Mouse (Mus musculus) embryo, embryonic 10.5 days (tissue): ENCODE data around the gene Brat1.

Experiments used
- DNase-seq: peaks from one replicate; pipeline ENCODE4 v3.0.0-alpha.2; 2015; ENCODE audit warnings: low spot score

The Brat1 gene

DNA sequence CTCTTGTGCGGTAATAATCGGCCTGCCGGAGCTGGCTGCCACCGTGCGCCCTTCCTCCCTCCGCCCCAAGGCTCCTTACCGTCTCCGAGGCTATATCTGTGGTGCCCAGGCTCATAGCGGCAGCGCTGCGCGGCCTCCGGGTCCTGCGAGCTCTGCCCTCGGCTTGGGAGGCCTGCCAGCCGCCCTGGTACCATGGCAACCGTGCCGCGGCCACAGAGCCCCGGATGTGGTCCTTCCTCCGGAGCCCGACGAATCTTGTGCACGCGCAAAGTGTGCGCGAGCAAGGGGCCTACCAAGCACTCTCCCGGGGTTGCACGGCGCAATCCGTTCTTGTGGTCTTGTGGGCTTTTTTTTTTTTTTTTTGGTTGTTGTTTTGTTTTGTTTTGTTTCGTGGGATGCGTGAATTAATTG is 2.7 kb upstream of the Brat1 start, which contains the start of gene Iqce:
Iqce (minus strand) TSS at position 276 of the 411 bp plus-strand sequence.
- peak; percentile 94 for DNase-seq

GRCm38 (mm10) chr5:140702618-140703175 is 2.1 kb upstream of the Brat1 start:
- DNase-seq = peak; percentile 49

DNA sequence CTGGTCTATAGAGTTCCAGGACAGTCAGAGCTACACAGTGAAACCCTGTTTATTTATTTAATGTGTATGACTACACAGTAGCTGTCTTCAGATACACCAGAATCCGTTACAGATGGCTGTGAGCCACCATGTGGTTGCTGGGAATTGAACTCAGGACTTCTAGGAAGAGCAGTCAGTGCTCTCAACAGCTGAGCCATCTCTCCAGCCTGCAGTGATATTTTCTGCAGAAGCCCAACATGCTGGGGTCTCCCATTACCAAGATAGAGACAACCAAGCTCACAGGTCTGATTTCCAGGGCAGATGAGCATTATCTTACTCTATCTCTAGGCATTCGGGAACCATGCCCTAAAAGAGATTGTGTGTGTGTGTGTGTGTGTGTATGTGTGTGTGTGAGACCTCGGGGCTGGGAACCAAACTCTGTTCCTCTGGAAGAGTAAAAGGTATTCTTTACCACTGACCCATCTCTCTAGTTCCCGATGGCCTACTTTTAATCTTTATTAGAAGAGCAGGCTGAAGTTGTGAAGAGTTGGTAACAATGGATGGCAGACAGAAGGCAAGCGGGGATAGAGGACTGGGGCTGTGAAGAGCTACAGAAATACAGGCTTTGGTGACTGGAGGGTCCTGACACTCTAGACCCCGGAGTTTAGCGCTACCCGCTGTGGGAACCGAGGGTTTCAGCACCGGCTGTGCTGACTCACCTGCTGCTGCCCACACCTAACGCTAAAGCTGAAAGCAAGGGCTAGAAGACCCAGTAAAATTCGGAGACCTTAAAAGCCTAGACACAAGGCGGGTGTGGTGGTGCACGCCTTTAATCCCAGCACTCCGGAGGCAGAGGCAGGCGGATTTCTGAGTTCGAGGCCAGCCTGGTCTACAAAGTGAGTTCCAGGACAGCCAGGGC is 1.1 kb upstream of the Brat1 start:
- peak; percentile 26 for DNase-seq

- no peak for DNase-seq
Observed at GRCm38 (mm10) chr5:140705501-140706171, 825 bp downstream of the Brat1 start.

- DNase-seq = no peak
Observed at GRCm38 (mm10) chr5:140710315-140710714, 5.5 kb downstream of the Brat1 start.

GRCm38 (mm10) chr5:140711040-140711439 is 6.2 kb downstream of the Brat1 start:
- no peak for DNase-seq

DNA sequence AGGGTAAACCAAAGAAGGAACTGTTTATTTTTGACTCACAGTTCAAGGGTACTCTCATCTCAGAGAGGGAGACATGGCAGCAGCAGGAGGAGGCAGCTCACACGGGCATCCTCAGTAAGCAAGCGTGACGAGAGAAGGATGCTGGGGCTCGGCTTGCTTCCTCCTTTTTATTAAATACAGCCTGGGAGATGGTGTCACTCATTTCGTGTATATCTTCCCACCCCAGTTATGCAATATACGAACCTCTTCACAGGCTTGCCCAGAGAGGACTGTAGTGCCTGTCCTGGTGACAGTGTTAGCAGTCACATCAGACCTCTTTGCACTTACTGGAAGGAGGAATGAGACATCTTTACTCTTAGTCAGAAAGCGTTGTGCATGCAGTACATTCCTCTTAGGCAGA is 16.0 kb downstream of the Brat1 start:
- DNase-seq = no peak

- DNase-seq = no peak
Observed at GRCm38 (mm10) chr5:140722121-140722520, 17.3 kb downstream of the Brat1 start.

- no peak for DNase-seq
Observed at GRCm38 (mm10) chr5:140723822-140724221, 19.0 kb downstream of the Brat1 start, which contains the start of gene Amz1. Amz1 (plus strand) TSS chr5:140724127.

GRCm38 (mm10) chr5:140726062-140726839 is 21.4 kb downstream of the Brat1 start:
- DNase-seq = no peak

DNA sequence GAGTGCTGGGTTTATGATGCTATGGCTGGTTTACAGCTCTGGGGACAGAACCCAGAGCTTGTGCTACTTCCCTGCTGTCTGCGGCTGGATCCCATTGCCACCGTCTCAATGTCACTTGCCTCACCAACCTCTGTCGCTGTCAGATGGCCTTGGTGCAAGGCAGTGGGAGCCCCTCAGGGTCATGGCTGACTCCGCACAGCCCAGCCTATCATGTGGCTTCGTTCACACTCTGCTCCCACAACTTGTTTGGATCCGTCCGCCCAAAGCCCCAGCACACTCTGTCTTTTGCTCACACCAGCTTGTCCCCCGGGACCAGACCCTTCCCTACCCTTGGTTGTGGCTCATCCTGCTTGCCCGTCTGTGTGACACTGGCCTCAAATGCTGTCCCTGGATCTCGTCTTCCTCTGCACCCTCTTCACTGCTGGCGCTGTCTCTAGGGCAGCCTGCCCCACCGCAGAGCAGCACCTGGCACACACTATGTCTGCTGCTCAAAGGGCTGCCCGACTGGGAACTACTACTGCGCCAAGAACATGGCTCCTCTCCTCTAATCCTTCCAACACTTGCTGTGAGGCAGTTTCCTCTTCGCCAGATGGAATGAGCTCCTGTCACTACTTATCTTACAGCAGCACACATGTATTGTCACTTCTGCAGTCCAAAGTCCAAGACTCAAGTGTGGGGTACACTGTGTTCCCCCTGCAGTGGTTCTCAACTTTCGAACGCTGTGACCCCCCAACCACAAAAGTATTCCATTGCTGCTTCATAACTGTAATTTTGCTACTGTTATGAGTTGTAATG is 22.3 kb downstream of the Brat1 start:
- no peak for DNase-seq

GRCm38 (mm10) chr5:140731040-140731797 is 26.4 kb downstream of the Brat1 start:
- DNase-seq = no peak

GRCm38 (mm10) chr5:140732195-140732594 is 27.4 kb downstream of the Brat1 start:
- DNase-seq = no peak

DNA sequence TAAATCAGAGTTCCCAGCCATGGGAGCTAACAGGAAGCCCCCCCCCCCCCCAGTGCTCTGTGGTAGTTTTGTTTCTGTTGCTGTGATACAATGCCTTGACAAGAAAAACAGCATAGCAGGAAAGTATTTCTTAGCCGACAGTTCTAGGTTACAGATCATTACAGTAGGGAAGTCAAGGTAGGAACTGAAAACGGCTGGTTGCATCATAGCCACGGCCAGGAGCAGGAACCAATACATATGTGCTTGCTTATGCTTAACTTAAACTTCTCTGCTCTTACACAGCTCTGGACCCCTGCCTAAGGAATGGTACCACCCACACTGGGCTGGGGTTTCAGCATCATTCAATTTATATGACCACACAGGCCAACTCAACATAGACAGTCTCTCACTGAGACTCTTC is 28.5 kb downstream of the Brat1 start:
- DNase-seq = no peak

DNA sequence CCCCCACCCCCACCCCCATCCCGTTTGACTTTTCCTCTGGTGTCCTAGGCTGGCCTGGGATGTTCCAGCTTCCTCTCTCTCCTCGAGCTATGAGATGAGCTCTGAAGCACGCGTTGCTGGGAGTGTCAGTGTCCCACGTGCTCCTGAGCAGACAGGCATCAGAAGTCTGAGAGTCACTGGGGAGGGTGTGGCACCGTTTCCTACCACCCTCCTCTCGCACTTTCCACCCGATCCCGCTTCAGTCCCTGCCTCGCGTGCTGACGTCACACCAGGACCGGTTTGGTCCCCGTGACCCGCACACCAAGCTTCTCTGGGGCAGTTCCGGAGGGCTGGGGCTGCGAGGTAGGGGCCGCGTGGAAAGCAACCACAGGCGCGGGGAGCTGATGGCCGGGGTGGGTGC is 30.5 kb downstream of the Brat1 start:
- DNase-seq = peak; percentile 38

DNA sequence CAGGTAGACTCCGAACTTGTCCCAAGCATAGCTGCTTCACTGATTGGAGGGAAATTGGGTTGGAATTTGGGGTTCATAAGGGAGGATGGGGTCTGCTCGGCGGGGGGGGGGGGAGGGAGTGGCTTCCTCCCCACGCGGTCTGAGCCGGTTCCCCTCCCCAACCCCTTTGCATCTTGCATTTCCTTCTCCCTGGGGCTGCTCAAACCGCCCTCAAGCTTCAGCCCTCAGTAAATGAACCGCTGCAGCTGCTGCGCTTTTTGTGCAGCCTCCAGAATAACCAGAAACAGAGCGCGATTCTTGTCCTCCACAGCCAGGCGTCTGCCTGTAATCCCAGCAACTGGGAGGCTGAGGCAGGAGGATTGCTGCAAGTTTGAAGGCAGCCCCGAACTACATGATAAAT is 31.4 kb downstream of the Brat1 start:
- DNase-seq = no peak

- no peak for DNase-seq
Observed at GRCm38 (mm10) chr5:140739813-140740212, 35.0 kb downstream of the Brat1 start.

GRCm38 (mm10) chr5:140741040-140741439 is 36.2 kb downstream of the Brat1 start:
- DNase-seq = no peak

DNA sequence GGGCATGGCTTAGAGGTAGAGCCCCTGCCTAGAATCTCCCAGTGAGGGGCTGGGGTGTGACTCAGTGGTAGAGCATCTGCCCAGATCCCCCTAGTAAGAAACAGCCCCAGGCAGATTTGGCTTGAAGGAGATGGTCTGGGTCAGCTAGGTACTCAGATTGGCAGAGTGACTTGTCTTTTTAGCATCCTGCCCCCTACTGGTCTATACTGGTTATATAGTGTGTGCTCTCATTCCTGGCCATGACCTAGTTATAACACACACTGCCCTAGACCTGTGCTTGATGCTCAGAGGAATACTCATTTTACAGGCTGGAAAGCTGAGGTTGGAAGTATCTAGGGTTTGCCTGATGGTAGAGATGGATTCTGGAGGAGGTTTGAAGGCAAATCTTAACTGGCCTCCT is 37.1 kb downstream of the Brat1 start:
- DNase-seq = peak; percentile 27

DNA sequence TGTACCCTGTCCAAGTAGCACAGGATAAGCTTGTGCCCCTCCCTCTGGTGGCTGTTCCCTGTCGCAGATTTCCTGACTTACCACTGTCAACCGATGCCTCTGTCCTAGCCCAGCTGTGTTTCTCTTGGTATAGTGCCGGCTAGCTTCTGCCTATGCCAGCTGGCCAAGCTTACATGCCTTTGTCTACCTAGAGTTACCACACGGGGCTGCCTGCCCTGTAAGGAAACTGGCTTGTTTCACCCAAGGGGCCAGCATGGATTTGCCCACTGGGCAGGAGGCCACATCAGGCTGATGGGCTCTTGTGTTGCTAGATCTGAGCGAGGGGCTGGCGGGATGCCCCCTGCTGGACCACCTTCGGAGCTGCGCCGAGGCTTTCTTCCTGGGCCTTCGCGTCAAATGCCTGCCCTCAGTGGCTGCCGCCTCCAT is 38.9 kb downstream of the Brat1 start:
- peak; percentile 24 for DNase-seq
